Mouse (Mus musculus) hindbrain, embryonic 14.5 days (tissue): Measurements from ENCODE around the gene Plcl2. TPM values are rescaled to one million over a fixed set of nuclear protein-coding genes. Genes with fewer than 3 reads are reported as not detected.
"Not testable (repeated sequence)": the region's sequence is repeated elsewhere in the genome, so short reads cannot be mapped to it uniquely, and the experiment has no call there.

Experiments
- ATAC-seq: fragments of 200-750 bp; cut with Nextera tagmentation; 2 replicates; pipeline ENCODE4 v1.8.0; 2017; ENCODE audit warnings: moderate number of reproducible peaks, mild to moderate bottlenecking, moderate TSS enrichment, moderate library complexity; ENCODE audit not compliant: low FRiP score
- DNase-seq: peaks from one replicate; pipeline ENCODE4 v3.0.0-alpha.2; 2015; ENCODE audit warnings: low spot score
- H3K27ac ChIP-seq: fragments of 300-500 bp; sonication (generic); 2 replicates; pipeline ENCODE4 v1.5.1; 2014; ENCODE audit warnings: mild to moderate bottlenecking, moderate library complexity
- H3K27me3 ChIP-seq: fragments of 300-500 bp; sonication (generic); 2 replicates; pipeline ENCODE4 v1.6.1; 2014; ENCODE audit warnings: mild to moderate bottlenecking, low read length, mixed read lengths; ENCODE audit not compliant: control insufficient read depth, insufficient read depth
- H3K36me3 ChIP-seq: fragments of 300-500 bp; sonication (generic); replicated peaks from 2 replicates; pipeline ENCODE4 v1.6.1; 2014; ENCODE audit not compliant: control insufficient read depth, insufficient read depth
- H3K4me1 ChIP-seq: fragments of 300-500 bp; sonication (generic); replicated peaks from 2 replicates; pipeline ENCODE4 v1.6.1; 2014; ENCODE audit warnings: antibody characterized with exemption, low read length, mixed read lengths; ENCODE audit not compliant: control insufficient read depth, insufficient read depth
- H3K4me2 ChIP-seq: fragments of 300-500 bp; sonication (generic); replicated peaks from 2 replicates; pipeline ENCODE4 v1.6.1; 2014; ENCODE audit warnings: mild to moderate bottlenecking, moderate library complexity
- H3K4me3 ChIP-seq: fragments of 300-500 bp; sonication (generic); replicated peaks from 2 replicates; pipeline ENCODE4 v1.5.1; 2014; ENCODE audit warnings: mild to moderate bottlenecking, low read length
- H3K9ac ChIP-seq: fragments of 300-500 bp; sonication (generic); 2 replicates; pipeline ENCODE4 v1.6.1; 2014
- H3K9me3 ChIP-seq: fragments of 300-500 bp; sonication (generic); 2 replicates; pipeline ENCODE4 v1.6.1; 2016; ENCODE audit warnings: low read length; ENCODE audit not compliant: control insufficient read depth
- WGBS: fragments of 180-500 bp; shearing (Covaris S2); extraction: QIAGEN DNeasy Blood & Tissue Kit; methylation state at CpG from one replicate; pipeline ENCODE4 v1.1.7; 2014; 5-methylcytosine and 5-hydroxymethylcytosine counted together
- polyA plus RNA-seq: library from polyadenylated mRNA; unstranded; fragments of >200 nt; fragmentation: Nextera tagmentation; extraction: Ambion mirVana; gene quantifications from 2 replicates; pipeline ENCODE4 v1.2.1, GENCODE M21; 2014

Gene Plcl2
- polyA plus RNA-seq, 1 experiment from 2014 or later = 14.6 TPM

GRCm38 (mm10) chr17:50522473-50523083, 13.4 kb downstream of the Plcl2 start:
- Histone ChIP-seq H3K9ac (no peak overlapping the region), H3K4me2 (no peak overlapping the region), H3K4me1 (no peaks in the 10 kb centered on the region), H3K27ac (no peak overlapping the region), H3K4me3 (no peak overlapping the region), H3K9me3 (no peaks in the 10 kb centered on the region), H3K27me3 (no peaks in the 10 kb centered on the region), H3K36me3 (no peaks in the 10 kb centered on the region)
- 90% methylated on average over 5 of the region's 5 CpGs for WGBS
- no peak for DNase-seq
- ATAC-seq = no peak

- Histone ChIP-seq H3K4me3 (no peak overlapping the region), H3K36me3 (no peaks in the 10 kb centered on the region), H3K27ac (no peak overlapping the region), H3K9ac (no peak overlapping the region), H3K9me3 (no peaks in the 10 kb centered on the region), H3K4me2 (no peak overlapping the region), H3K27me3 (no peaks in the 10 kb centered on the region), H3K4me1 (no peaks in the 10 kb centered on the region)
- DNase-seq (no peak), ATAC-seq (no peak)
- WGBS = 83% methylated on average over 6 of the region's 6 CpGs
These were observed 15.8 kb downstream of the Plcl2 start for GRCm38 (mm10) chr17:50524970-50525369.

- Histone ChIP-seq H3K9me3 (no peaks in the 10 kb centered on the region), H3K4me1 (no peaks in the 10 kb centered on the region), H3K4me2 (no peak overlapping the region), H3K27ac (no peak overlapping the region), H3K27me3 (no peaks in the 10 kb centered on the region), H3K9ac (no peak overlapping the region), H3K36me3 (no peaks in the 10 kb centered on the region), H3K4me3 (no peak overlapping the region)
- no peak for ATAC-seq
- no peak for DNase-seq
- WGBS = 54% methylated on average over 2 of the region's 2 CpGs
These were observed 16.6 kb downstream of the Plcl2 start for GRCm38 (mm10) chr17:50525821-50526220.

GRCm38 (mm10) chr17:50530089-50530488, 20.9 kb downstream of the Plcl2 start:
- H3K4me2 ChIP-seq = no peak overlapping the region
- ATAC-seq (no peak), DNase-seq (no peak)
- H3K36me3 ChIP-seq = no peaks in the 10 kb centered on the region
- no peaks in the 10 kb centered on the region for H3K27me3 ChIP-seq
- WGBS = 93% methylated on average over 8 of the region's 8 CpGs
- H3K9me3 ChIP-seq = no peaks in the 10 kb centered on the region
- no peak overlapping the region for H3K9ac ChIP-seq
- no peak overlapping the region for H3K27ac ChIP-seq
- no peak overlapping the region for H3K4me3 ChIP-seq
- no peaks in the 10 kb centered on the region for H3K4me1 ChIP-seq

- 99% methylated on average over 2 of the region's 2 CpGs for WGBS
These were observed 25.7 kb downstream of the Plcl2 start for GRCm38 (mm10) chr17:50534889-50535288.

GRCm38 (mm10) chr17:50536409-50537194, 27.4 kb downstream of the Plcl2 start:
- Histone ChIP-seq H3K36me3 (no peaks in the 10 kb centered on the region), H3K4me1 (no peaks in the 10 kb centered on the region), H3K27ac (no peak overlapping the region), H3K27me3 (no peaks in the 10 kb centered on the region), H3K4me3 (no peak overlapping the region), H3K9ac (no peak overlapping the region), H3K4me2 (no peak overlapping the region), H3K9me3 (no peaks in the 10 kb centered on the region)
- 94% methylated on average over 4 of the region's 4 CpGs for WGBS
- DNase-seq (no peak), ATAC-seq (no peak)

More at GRCm38 (mm10) chr17:50534889-50535288, 25.7 kb downstream of the Plcl2 start:
- not testable (repeated sequence) for H3K9ac ChIP-seq, H3K27me3 ChIP-seq, H3K36me3 ChIP-seq, ATAC-seq, H3K27ac ChIP-seq, H3K9me3 ChIP-seq, H3K4me2 ChIP-seq, H3K4me3 ChIP-seq, H3K4me1 ChIP-seq, DNase-seq

GRCm38 (mm10) chr17:50537786-50538185, 28.6 kb downstream of the Plcl2 start:
- Histone ChIP-seq H3K27ac (no peak overlapping the region), H3K4me1 (no peaks in the 10 kb centered on the region), H3K36me3 (no peaks in the 10 kb centered on the region), H3K4me2 (no peak overlapping the region), H3K9me3 (peaks cover 3% of the 10 kb centered on the region; the same call in 1 of the 2 replicates), H3K27me3 (no peaks in the 10 kb centered on the region), H3K4me3 (no peak overlapping the region), H3K9ac (no peak overlapping the region)
- ATAC-seq (no peak), DNase-seq (no peak)
- WGBS = 93% methylated on average over 2 of the region's 2 CpGs

GRCm38 (mm10) chr17:50544860-50545259, 35.7 kb downstream of the Plcl2 start:
- Histone ChIP-seq H3K9me3 (peaks cover 3% of the 10 kb centered on the region; the same call in 1 of the 2 replicates), H3K9ac (no peak overlapping the region), H3K4me1 (no peaks in the 10 kb centered on the region), H3K4me3 (no peak overlapping the region), H3K27ac (no peak overlapping the region), H3K36me3 (no peaks in the 10 kb centered on the region), H3K27me3 (no peaks in the 10 kb centered on the region), H3K4me2 (no peak overlapping the region)
- no peak for ATAC-seq
- WGBS = 96% methylated on average over 1 of the region's 1 CpGs
- DNase-seq = no peak

- H3K9me3 ChIP-seq = peaks cover 3% of the 10 kb centered on the region; the same call in 1 of the 2 replicates
- DNase-seq (no peak), ATAC-seq (no peak)
- no peak overlapping the region for H3K27ac ChIP-seq
- 80% methylated on average over 6 of the region's 6 CpGs for WGBS
- H3K36me3 ChIP-seq = no peaks in the 10 kb centered on the region
- H3K4me3 ChIP-seq = no peak overlapping the region
- no peaks in the 10 kb centered on the region for H3K27me3 ChIP-seq
- no peak overlapping the region for H3K9ac ChIP-seq
- H3K4me2 ChIP-seq = no peak overlapping the region
- H3K4me1 ChIP-seq = no peaks in the 10 kb centered on the region
These were observed 36.1 kb downstream of the Plcl2 start for GRCm38 (mm10) chr17:50545274-50545673.
